Mouse (Mus musculus) inflammation-experienced regulatory T-cells, adult 16 weeks (primary cell): ENCODE results near the gene Olfr691. TPM values are rescaled to one million over a fixed set of nuclear protein-coding genes. Genes with fewer than 3 reads are reported as not detected.

ENCODE experiments used
- polyA plus RNA-seq: library from polyadenylated mRNA; unstranded; fragments of 100-300 nt; shearing (Covaris generic); gene quantifications from one replicate; pipeline ENCODE4 v1.2.1, GENCODE M21; 2017

Olfr691 gene
- polyA plus RNA-seq, result not detected

GRCm38 (mm10) chr7:105342170-105342569 lies at the start of gene Olfr691:
TSS of gene Olfr691 (minus strand) at chr7:105342270.

GRCm38 (mm10) chr7:105374866-105375265 lies 32.8 kb upstream of the Olfr691 start, which contains the start of gene Gm5901:
TSS of gene Gm5901 (plus strand) at chr7:105375038.

GRCm38 (mm10) chr7:105367930-105368329 lies 25.9 kb upstream of the Olfr691 start, which contains the start of gene Olfr692:
TSS of gene Olfr692 (plus strand) at chr7:105368230.

GRCm38 (mm10) chr7:105334004-105334403 lies 8.1 kb downstream of the Olfr691 start, which contains the start of gene Olfr690:
TSS of gene Olfr690 (minus strand) at chr7:105334104.

GRCm38 (mm10) chr7:105310865-105311264 lies 31.2 kb downstream of the Olfr691 start, which contains the start of gene Olfr689:
TSS of gene Olfr689 (plus strand) at chr7:105311165.

GRCm38 (mm10) chr7:105287795-105288194 lies 54.3 kb downstream of the Olfr691 start, which contains the start of gene Olfr688:
TSS of gene Olfr688 (plus strand) at chr7:105288095.

Other genes starting within 250 kb of the Olfr691 start
- gene Olfr680-ps1, start 249.5 kb downstream of the Olfr691 start, polyA plus RNA-seq, result not detected
- not detected for gene Olfr681, start 225.4 kb downstream of the Olfr691 start, polyA plus RNA-seq
- gene Olfr683, start 195.3 kb downstream of the Olfr691 start, polyA plus RNA-seq, result not detected
- not detected for gene Olfr684, start 178.6 kb downstream of the Olfr691 start, polyA plus RNA-seq
- gene Olfr685, start 156.3 kb downstream of the Olfr691 start, polyA plus RNA-seq, result not detected
- gene Olfr686, start 134.8 kb downstream of the Olfr691 start, polyA plus RNA-seq, result not detected
- gene Olfr688, start 54.2 kb downstream of the Olfr691 start, polyA plus RNA-seq, result not detected
- not detected for gene Olfr689, start 31.1 kb downstream of the Olfr691 start, polyA plus RNA-seq
- not detected for gene Olfr690, start 8.2 kb downstream of the Olfr691 start, polyA plus RNA-seq
- gene Olfr692, start 26.0 kb upstream of the Olfr691 start, polyA plus RNA-seq, result not detected
- 1.0 TPM for gene Gm5901, start 32.8 kb upstream of the Olfr691 start, polyA plus RNA-seq
- gene Fam160a2, start 57.8 kb upstream of the Olfr691 start, polyA plus RNA-seq, result 49.0 TPM
- not detected for gene Cnga4, start 62.3 kb upstream of the Olfr691 start, polyA plus RNA-seq
- gene Cckbr, start 83.5 kb upstream of the Olfr691 start, polyA plus RNA-seq, result not detected
- not detected for gene Cavin3, start 140.0 kb upstream of the Olfr691 start, polyA plus RNA-seq
- gene Smpd1, start 212.1 kb upstream of the Olfr691 start, polyA plus RNA-seq, result 46.6 TPM
- 11.6 TPM for gene Apbb1, start 239.4 kb upstream of the Olfr691 start, polyA plus RNA-seq